Mouse (Mus musculus): Measurements from ENCODE around the gene Nyx.

Gene Nyx

GRCm38 (mm10) chrX:13494892-13495703, 29.2 kb downstream of the Nyx start:
- DNase-seq: no peak

GRCm38 (mm10) chrX:13500284-13500683, 34.4 kb downstream of the Nyx start:
- DNase-seq: no peak

- no peak for DNase-seq
These were observed 37.0 kb downstream of the Nyx start for GRCm38 (mm10) chrX:13502862-13503375.

- DNase-seq: no peak
These were observed 38.5 kb downstream of the Nyx start for GRCm38 (mm10) chrX:13504389-13504788.

GRCm38 (mm10) chrX:13506376-13506775, 40.5 kb downstream of the Nyx start:
- no peak for DNase-seq

- no peak for DNase-seq
These were observed 47.2 kb downstream of the Nyx start for GRCm38 (mm10) chrX:13513127-13513526.

GRCm38 (mm10) chrX:13513864-13514263, 48.0 kb downstream of the Nyx start:
- DNase-seq: no peak

GRCm38 (mm10) chrX:13516451-13516850, 50.5 kb downstream of the Nyx start:
- DNase-seq: no peak

- DNase-seq: no peak
These were observed 52.1 kb downstream of the Nyx start for GRCm38 (mm10) chrX:13518019-13518418.

GRCm38 (mm10) chrX:13518781-13519407, 53.0 kb downstream of the Nyx start:
- peak in 1 of 2 experiments; percentile 19 for DNase-seq

GRCm38 (mm10) chrX:13519408-13519783, 53.5 kb downstream of the Nyx start:
- peak in 1 of 2 experiments; percentile 16 for DNase-seq

- DNase-seq: peak; percentile 15 to 50
These were observed 54.7 kb downstream of the Nyx start for GRCm38 (mm10) chrX:13520566-13520965.

GRCm38 (mm10) chrX:13521288-13521687, 55.4 kb downstream of the Nyx start:
- no peak for DNase-seq

Data from cerebellum, adult 18-20 months (tissue).